Mouse (Mus musculus) forebrain, embryonic 13.5 days (tissue): ENCODE results near the gene Foxa3. TPM values are rescaled to one million over a fixed set of nuclear protein-coding genes. Genes with fewer than 3 reads are reported as not detected.

Experiments used
- ATAC-seq: fragments of 200-750 bp; cut with Nextera tagmentation; 2 replicates; pipeline ENCODE4 v1.8.0; 2017
- H3K27ac ChIP-seq: fragments of 300-500 bp; sonication (generic); 2 replicates; pipeline ENCODE4 v1.5.1; 2015; ENCODE audit warnings: inconsistent platforms, mild to moderate bottlenecking, moderate library complexity
- H3K27me3 ChIP-seq: fragments of 300-500 bp; sonication (generic); 2 replicates; pipeline ENCODE4 v1.6.1; 2015; ENCODE audit warnings: mild to moderate bottlenecking, inconsistent platforms
- H3K36me3 ChIP-seq: fragments of 300-500 bp; sonication (generic); 2 replicates; pipeline ENCODE4 v1.6.1; 2015; ENCODE audit warnings: mild to moderate bottlenecking, inconsistent platforms; ENCODE audit not compliant: poor library complexity, severe bottlenecking
- H3K4me1 ChIP-seq: fragments of 300-500 bp; sonication (generic); 2 replicates; pipeline ENCODE4 v1.6.1; 2015; ENCODE audit warnings: inconsistent platforms
- H3K4me2 ChIP-seq: fragments of 300-500 bp; sonication (generic); 2 replicates; pipeline ENCODE4 v1.6.1; 2015; ENCODE audit warnings: inconsistent platforms, mild to moderate bottlenecking, moderate library complexity
- H3K4me3 ChIP-seq: fragments of 300-500 bp; sonication (generic); 2 replicates; pipeline ENCODE4 v1.5.1; 2015; ENCODE audit warnings: mild to moderate bottlenecking, inconsistent platforms
- H3K9ac ChIP-seq: fragments of 300-500 bp; sonication (generic); 2 replicates; pipeline ENCODE4 v1.6.1; 2015; ENCODE audit warnings: mild to moderate bottlenecking, inconsistent platforms
- H3K9me3 ChIP-seq: fragments of 300-500 bp; sonication (generic); replicated peaks from 2 replicates; pipeline ENCODE4 v1.6.1; 2016; ENCODE audit warnings: inconsistent platforms
- WGBS: fragments of 180-500 bp; shearing (Covaris S2); methylation state at CpG from one replicate; pipeline ENCODE4 v1.1.7; 2015; 5-methylcytosine and 5-hydroxymethylcytosine counted together
- polyA plus RNA-seq: library from polyadenylated mRNA; unstranded; fragments of >200 nt; fragmentation: Nextera tagmentation; extraction: Ambion mirVana; gene quantifications from 2 replicates; pipeline ENCODE4 v1.2.1, GENCODE M21; 2015

Foxa3 gene
- polyA plus RNA-seq, 1 experiment from 2014 or later: not detected

- no peaks in the 10 kb centered on the region for H3K27me3 ChIP-seq
- peaks cover 35% of the 10 kb centered on the region for H3K36me3 ChIP-seq
- H3K9ac ChIP-seq: peak overlapping the region; percentile 88
- H3K4me3 ChIP-seq: peak overlapping the region; percentile 73
- H3K4me2 ChIP-seq: peak overlapping the region; percentile 100
- no peaks in the 10 kb centered on the region for H3K9me3 ChIP-seq
- WGBS: 83% methylated on average over 30 of the region's 34 CpGs
- no peak overlapping the region for H3K27ac ChIP-seq
- H3K4me1 ChIP-seq: peaks cover 42% of the 10 kb centered on the region
- ATAC-seq: no peak
These were observed 17.8 kb downstream of the Foxa3 start for GRCm38 (mm10) chr7:19005417-19006121.

- ATAC-seq: peak; percentile 3; the same call in 1 of the 2 replicates
- Histone ChIP-seq H3K4me1 (peaks cover 42% of the 10 kb centered on the region), H3K9me3 (no peaks in the 10 kb centered on the region)
These were observed 18.7 kb downstream of the Foxa3 start for GRCm38 (mm10) chr7:19004631-19005079.

GRCm38 (mm10) chr7:19003902-19004630 lies 19.3 kb downstream of the Foxa3 start, which contains the start of gene Irf2bp1:
TSS of gene Irf2bp1 (plus strand) at chr7:19004044.
- peak; percentile 73 for ATAC-seq
- H3K4me1 ChIP-seq: peaks cover 44% of the 10 kb centered on the region
- no peaks in the 10 kb centered on the region for H3K27me3 ChIP-seq
- H3K9ac ChIP-seq: peak within 1 kb of the TSS; percentile 88
- WGBS: under 1% methylated on average over 77 of the region's 90 CpGs
- H3K4me2 ChIP-seq: peak within 1 kb of the TSS; percentile 100
- peak within 1 kb of the TSS; percentile 95 for H3K27ac ChIP-seq
- peak within 1 kb of the TSS; percentile 73 for H3K4me3 ChIP-seq
- no peaks in the 10 kb centered on the region for H3K9me3 ChIP-seq
- peaks cover 38% of the 10 kb centered on the region for H3K36me3 ChIP-seq

More at GRCm38 (mm10) chr7:19004631-19005079, 18.7 kb downstream of the Foxa3 start:
- Histone ChIP-seq H3K9ac (peak overlapping the region; percentile 88), H3K4me2 (peak overlapping the region; percentile 100), H3K36me3 (peaks cover 38% of the 10 kb centered on the region), H3K27me3 (no peaks in the 10 kb centered on the region), H3K27ac (peak overlapping the region; percentile 95), H3K4me3 (peak overlapping the region; percentile 73)
- WGBS: 7% methylated on average over 34 of the region's 34 CpGs

GRCm38 (mm10) chr7:19002848-19003498 lies 20.4 kb downstream of the Foxa3 start:
- peak; percentile 63 for ATAC-seq
- Histone ChIP-seq H3K27ac (no peak overlapping the region), H3K4me3 (peak overlapping the region; percentile 40), H3K36me3 (peaks cover 38% of the 10 kb centered on the region), H3K4me2 (peak overlapping the region; percentile 69), H3K27me3 (no peaks in the 10 kb centered on the region), H3K9me3 (no peaks in the 10 kb centered on the region), H3K9ac (peak overlapping the region; percentile 73), H3K4me1 (peaks cover 51% of the 10 kb centered on the region)
- 2% methylated on average over 17 of the region's 17 CpGs for WGBS

- H3K4me2 ChIP-seq: peak overlapping the region; percentile 69
- H3K4me3 ChIP-seq: peak overlapping the region; percentile 40
- H3K27me3 ChIP-seq: no peaks in the 10 kb centered on the region
- ATAC-seq: no peak
- 41% methylated on average over 4 of the region's 4 CpGs for WGBS
- peak overlapping the region; percentile 31; the same call in 1 of the 2 replicates for H3K27ac ChIP-seq
- 0 out of 2 replicates have a peak overlapping the region, but pooled peaks have one; percentile 73 for H3K9ac ChIP-seq
- no peaks in the 10 kb centered on the region for H3K9me3 ChIP-seq
- H3K4me1 ChIP-seq: peaks cover 43% of the 10 kb centered on the region
- peaks cover 31% of the 10 kb centered on the region for H3K36me3 ChIP-seq
These were observed 21.2 kb downstream of the Foxa3 start for GRCm38 (mm10) chr7:19002115-19002514.

GRCm38 (mm10) chr7:19001807-19002085 lies 21.6 kb downstream of the Foxa3 start:
- 78% methylated on average over 3 of the region's 3 CpGs for WGBS

GRCm38 (mm10) chr7:19001066-19001806 lies 22.1 kb downstream of the Foxa3 start:
- Histone ChIP-seq H3K4me1 (peaks cover 35% of the 10 kb centered on the region), H3K27ac (no peak overlapping the region), H3K4me2 (peak overlapping the region; percentile 40), H3K9ac (peak overlapping the region; percentile 36; the same call in 1 of the 2 replicates), H3K36me3 (peaks cover 23% of the 10 kb centered on the region), H3K27me3 (no peaks in the 10 kb centered on the region), H3K4me3 (peak overlapping the region; percentile 21), H3K9me3 (no peaks in the 10 kb centered on the region)
- 44% methylated on average over 18 of the region's 18 CpGs for WGBS
- no peak for ATAC-seq

More at GRCm38 (mm10) chr7:19001807-19002085, 21.6 kb downstream of the Foxa3 start:
- H3K36me3 ChIP-seq: peaks cover 27% of the 10 kb centered on the region
- no peaks in the 10 kb centered on the region for H3K27me3 ChIP-seq
- peaks cover 40% of the 10 kb centered on the region for H3K4me1 ChIP-seq
- H3K4me3 ChIP-seq: no peak overlapping the region
- no peak for ATAC-seq
- no peak overlapping the region for H3K9ac ChIP-seq
- H3K4me2 ChIP-seq: no peak overlapping the region
- H3K9me3 ChIP-seq: no peaks in the 10 kb centered on the region
- no peak overlapping the region for H3K27ac ChIP-seq

GRCm38 (mm10) chr7:19000421-19000820 lies 22.9 kb downstream of the Foxa3 start:
- Histone ChIP-seq H3K27me3 (no peaks in the 10 kb centered on the region), H3K9me3 (no peaks in the 10 kb centered on the region), H3K9ac (peak overlapping the region; percentile 36; the same call in 1 of the 2 replicates), H3K4me1 (peaks cover 27% of the 10 kb centered on the region), H3K4me3 (peak overlapping the region; percentile 21), H3K36me3 (peaks cover 15% of the 10 kb centered on the region), H3K27ac (no peak overlapping the region), H3K4me2 (peak overlapping the region; percentile 40)
- no peak for ATAC-seq
- WGBS: 51% methylated on average over 10 of the region's 10 CpGs

GRCm38 (mm10) chr7:18998835-18999234 lies 24.5 kb downstream of the Foxa3 start:
- Histone ChIP-seq H3K4me1 (peaks cover 20% of the 10 kb centered on the region; the same call in 1 of the 2 replicates), H3K9ac (0 out of 2 replicates have a peak overlapping the region, but pooled peaks have one; percentile 40), H3K36me3 (peaks cover 11% of the 10 kb centered on the region; the same call in 1 of the 2 replicates), H3K9me3 (no peaks in the 10 kb centered on the region), H3K27ac (no peak overlapping the region), H3K4me3 (no peak overlapping the region), H3K27me3 (no peaks in the 10 kb centered on the region), H3K4me2 (no peak overlapping the region)
- 28% methylated on average over 9 of the region's 9 CpGs for WGBS
- ATAC-seq: no peak

- Histone ChIP-seq H3K4me2 (peak overlapping the region; percentile 78), H3K9ac (0 out of 2 replicates have a peak overlapping the region, but pooled peaks have one; percentile 73), H3K4me3 (no peak overlapping the region), H3K27me3 (peaks cover 22% of the 10 kb centered on the region), H3K4me1 (peaks cover 19% of the 10 kb centered on the region), H3K36me3 (no peaks in the 10 kb centered on the region), H3K9me3 (no peaks in the 10 kb centered on the region), H3K27ac (no peak overlapping the region)
- ATAC-seq: no peak
- WGBS: 85% methylated on average over 5 of the region's 5 CpGs
These were observed 30.3 kb downstream of the Foxa3 start for GRCm38 (mm10) chr7:18993036-18993435.

- WGBS: 2% methylated on average over 29 of the region's 31 CpGs
- H3K4me3 ChIP-seq: peak overlapping the region; percentile 53
- H3K4me1 ChIP-seq: peaks cover 19% of the 10 kb centered on the region
- peaks cover 22% of the 10 kb centered on the region for H3K27me3 ChIP-seq
- peak overlapping the region; percentile 78 for H3K4me2 ChIP-seq
- H3K9ac ChIP-seq: peak overlapping the region; percentile 73
- no peaks in the 10 kb centered on the region for H3K36me3 ChIP-seq
- H3K9me3 ChIP-seq: no peaks in the 10 kb centered on the region
- H3K27ac ChIP-seq: no peak overlapping the region
- ATAC-seq: no peak
These were observed 31.1 kb downstream of the Foxa3 start for GRCm38 (mm10) chr7:18992294-18992675.
